Mouse (Mus musculus): ENCODE measurements around the gene Hp1bp3. TPM values are rescaled to one million over a fixed set of nuclear protein-coding genes. Genes with fewer than 3 reads are reported as not detected.

The Hp1bp3 gene
- 138 and 142 TPM in 2 replicates for polyA plus RNA-seq (2012; rRNA removed)

DNA sequence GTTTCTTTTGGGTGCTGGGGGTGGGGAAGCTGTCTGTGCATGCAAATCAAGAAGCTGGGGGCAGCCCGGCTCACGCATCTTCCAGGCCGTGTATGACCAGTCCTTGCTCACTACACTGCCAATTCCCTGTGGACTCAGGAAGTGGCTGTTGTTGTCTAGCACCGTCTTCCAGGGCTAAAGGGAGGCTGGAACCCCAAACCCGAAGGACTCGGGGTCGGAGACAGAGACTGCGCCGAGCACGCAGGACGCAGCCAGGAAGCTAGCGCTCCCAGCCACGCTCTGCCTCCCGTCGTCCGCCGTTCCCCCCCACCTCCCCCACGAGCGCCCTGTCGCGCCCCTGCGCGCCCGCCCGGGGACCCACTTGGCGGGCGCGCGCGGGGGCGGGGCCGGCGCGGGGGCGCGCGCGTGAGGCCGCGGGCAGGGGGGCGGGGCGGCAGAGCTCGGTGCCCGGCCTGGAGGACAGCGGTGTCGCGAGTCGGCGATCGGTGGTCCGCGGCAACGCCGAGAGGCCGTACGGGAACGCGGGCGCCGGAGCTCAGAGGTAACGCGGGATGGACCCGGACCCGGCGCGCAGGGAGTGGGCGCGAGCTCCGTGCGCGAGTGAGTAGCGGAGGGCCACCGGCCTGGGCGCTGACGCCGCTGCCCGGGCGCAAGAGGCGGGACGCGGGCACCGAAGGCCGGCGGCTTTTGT, at the start of gene Hp1bp3:
Hp1bp3 (plus strand) TSS at position 97 of the 691 bp plus-strand sequence.
- peak; percentile 75 for DNase-seq (ENCODE audit: low spot score)

DNA sequence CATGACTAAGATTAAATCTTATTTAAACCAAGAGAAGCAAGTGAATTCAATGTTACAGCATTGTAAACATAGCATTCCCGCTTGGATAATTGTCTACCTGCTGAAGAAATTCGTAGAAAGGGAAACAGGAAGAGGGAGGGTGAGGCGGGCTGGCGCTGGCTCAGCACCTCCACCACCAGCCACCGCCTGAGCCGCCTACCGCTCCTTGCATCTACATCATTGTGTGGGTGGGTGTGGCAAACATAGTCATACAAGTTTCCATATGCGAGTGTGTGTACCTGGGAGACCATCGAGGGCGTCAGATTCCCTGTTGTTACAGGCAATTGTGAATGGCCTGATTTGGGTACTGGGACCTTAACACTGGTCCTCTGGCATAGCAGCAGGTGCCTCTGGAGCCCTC, 49.6 kb upstream of the Hp1bp3 start:
- no peak for DNase-seq (ENCODE audit: low spot score)

DNA sequence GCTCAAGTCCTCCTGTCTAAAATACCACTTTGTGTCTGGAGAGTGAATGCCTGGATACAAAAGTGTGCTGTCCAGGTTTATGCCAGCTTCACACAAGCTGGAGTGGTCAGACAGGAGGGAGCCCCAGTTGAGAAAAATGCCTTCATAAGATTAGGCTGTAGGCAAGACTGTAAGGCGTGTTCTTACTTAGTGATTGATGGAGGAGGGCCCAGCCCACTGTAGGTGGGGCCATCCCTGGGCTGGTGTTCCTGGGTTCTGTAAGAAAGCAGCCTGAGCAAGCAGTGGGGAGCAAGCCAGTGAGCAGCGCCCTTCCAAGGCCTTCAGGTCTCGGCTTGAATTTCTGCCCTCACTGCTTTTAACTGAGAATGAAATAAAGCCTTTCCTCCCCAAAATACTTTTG, 47.9 kb upstream of the Hp1bp3 start:
- DNase-seq (ENCODE audit: low spot score), result no peak

DNA sequence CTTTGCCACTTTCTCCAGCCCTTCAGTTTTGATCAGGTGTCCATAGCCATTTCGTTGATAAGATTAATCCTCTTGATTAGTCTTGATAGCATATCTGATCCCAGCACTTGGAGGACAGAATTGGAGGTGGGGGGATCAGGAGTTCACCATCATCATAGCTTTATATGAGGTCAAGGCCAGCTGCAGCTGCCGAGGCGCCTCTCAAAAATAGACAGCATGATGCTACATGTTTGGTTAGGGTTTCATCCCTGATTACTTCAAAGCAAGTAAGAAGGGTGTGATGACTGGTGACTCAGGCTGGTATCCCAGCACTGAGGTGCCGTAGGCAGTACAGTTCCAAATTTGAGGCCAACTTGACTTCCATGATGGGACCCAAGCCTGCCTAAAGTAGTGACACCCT, 46.7 kb upstream of the Hp1bp3 start:
- no peak for DNase-seq (ENCODE audit: low spot score)

DNA sequence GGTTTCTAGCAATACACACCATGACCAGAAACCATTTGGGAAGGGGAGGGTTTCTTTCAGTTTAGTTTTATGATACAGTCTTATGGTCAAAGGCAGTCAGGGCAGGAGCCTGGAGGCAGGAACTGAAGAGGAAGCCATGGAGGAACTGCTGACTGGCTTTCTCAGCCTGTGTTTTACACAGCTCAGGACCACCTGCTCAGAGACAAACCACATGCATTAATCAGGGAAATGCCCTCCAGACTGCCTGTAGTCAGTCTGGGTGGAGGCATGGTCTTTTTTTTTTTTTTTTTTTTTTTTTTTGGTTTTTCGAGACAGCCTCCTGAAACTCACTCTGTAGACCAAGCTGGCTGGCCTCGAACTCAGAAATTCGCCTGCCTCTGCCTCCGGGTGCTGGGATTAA, 43.4 kb upstream of the Hp1bp3 start:
- no peak for DNase-seq (ENCODE audit: low spot score)

DNA sequence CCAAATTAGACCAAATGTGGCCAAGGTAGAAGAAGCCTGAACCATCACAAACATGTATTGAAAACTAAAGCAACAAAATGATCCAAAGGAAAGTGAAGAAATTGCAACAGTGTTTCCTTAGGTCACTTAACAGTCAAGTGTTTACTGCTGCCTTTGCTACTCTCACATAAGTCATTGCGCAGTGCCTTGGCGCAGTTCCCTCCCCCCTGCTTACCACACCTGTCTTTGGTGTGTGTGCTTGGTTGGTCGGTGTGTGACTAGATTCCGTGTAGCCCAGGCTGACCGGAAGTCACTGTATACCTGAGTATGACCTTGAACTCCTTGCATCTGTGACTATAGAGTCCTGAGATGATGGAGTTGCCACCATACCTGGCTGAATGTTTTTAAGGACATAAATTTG, 36.7 kb upstream of the Hp1bp3 start:
- DNase-seq (ENCODE audit: low spot score), result no peak

DNA sequence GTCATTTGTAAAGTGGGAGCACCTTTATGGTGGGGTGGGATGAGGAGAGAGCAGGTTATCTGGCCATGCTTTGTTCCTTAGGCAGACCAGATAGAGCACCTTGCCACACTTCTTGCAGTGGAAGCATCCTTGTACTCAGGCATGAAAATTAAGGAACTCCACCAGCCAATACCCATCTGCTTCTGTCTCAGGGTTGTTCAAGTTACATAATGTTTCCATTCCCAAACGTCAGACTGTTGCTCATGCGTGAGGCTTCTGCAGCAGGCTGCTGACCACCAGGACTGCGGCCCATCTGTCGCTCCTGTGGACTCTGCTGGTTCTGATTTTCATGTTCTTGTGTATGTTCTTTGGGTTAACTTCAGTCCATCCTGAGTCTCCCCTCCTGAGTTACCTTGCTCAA, 35.4 kb upstream of the Hp1bp3 start:
- DNase-seq (ENCODE audit: low spot score), result no peak

DNA sequence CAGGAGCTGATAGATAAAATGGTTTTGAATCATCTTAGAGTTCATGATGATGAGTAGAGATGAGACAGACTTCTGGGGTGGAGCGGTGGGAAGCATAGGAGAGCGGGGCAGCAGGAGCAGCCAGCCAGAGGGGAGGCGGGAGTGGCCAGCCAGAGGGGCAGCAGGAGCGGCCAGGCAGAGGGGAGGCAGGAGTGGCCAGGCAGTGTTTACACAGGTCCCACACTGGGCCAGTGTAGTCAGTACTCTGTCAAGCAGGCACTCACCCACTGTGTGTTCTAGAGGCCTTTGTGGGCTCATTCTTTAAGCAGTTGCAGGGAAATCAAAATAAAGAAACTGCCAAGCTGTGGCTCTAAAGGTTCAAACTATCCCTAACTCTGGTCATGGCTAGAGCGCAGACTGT, 32.0 kb upstream of the Hp1bp3 start:
- DNase-seq (ENCODE audit: low spot score), result no peak

DNA sequence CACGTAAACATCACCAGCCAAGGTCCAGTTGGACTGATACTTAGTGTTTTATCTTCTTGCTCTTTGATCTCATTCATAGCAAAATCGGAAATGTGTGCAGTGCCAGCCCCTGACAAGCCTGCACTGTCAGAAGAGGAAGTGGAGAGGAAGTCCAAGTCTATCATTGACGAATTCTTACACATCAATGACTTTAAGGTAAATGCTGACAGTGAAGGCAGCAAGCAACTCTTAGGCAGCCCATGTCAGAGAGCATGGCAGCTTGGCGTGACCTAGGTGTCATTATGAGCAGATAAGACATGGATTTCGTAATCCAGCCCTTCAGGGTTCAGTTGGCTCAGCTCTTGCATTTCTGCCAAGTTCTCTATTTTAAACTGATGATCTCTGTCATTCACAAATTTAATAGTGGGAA, 31.5 kb upstream of the Hp1bp3 start:
- DNase-seq (ENCODE audit: low spot score), result no peak

DNA sequence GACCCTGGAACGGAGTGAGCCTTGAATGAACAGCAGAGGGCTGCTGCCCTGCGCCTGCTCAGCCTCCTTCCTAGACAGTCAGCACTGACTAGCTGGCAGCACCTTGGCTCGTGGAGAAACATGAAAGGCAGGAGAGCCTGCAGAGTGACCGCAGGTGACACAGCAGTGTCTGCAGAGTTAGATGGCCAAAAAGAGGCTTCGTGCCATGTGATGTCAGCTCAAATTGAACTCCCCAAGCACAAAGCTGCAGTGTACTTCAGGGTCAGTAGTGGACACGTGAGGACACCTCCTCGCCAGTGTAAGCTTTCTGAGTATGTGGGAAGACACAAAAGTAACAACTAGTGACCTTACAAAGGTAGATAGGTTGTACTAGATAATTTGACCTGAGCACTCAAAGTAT, 30.1 kb upstream of the Hp1bp3 start:
- no peak for DNase-seq (ENCODE audit: low spot score)

DNA sequence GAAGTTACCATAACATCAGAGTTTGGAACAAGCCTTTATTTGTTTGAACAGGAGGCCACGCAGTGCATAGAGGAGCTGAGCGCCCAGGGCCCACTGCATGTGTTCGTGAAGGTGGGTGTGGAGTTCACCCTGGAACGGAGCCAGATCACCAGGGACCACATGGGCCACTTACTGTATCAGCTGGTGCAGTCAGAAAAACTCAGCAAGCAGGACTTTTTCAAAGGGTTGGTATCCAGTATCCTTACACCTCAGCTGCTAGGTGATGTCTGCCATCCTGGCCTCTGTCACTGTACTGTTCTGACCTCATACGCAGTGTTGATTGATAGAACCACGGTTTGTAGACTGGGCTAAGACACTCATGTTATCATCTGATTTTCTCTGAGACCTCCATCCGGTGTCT, 28.1 kb upstream of the Hp1bp3 start:
- DNase-seq (ENCODE audit: low spot score), result no peak

DNA sequence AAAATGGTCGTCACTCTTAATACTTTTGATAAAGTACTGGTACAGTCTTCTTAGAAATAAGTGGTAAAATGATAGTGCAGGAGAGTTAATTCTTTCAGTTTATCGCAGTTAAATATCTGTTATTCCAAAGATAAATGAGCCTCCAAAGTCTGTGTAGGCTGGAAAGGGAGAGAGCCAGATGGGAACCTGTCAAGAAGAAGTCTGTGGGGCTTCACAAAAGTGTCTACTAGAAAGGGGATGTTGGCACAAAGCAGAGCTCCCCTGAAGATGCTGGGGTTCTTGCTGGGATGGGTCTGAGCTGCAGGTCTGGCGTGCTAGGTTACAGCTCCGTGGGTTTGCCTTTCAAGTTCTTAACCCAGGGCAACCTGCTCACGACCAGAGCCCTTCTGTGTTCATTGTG, 23.5 kb upstream of the Hp1bp3 start:
- no peak for DNase-seq (ENCODE audit: low spot score)

DNA sequence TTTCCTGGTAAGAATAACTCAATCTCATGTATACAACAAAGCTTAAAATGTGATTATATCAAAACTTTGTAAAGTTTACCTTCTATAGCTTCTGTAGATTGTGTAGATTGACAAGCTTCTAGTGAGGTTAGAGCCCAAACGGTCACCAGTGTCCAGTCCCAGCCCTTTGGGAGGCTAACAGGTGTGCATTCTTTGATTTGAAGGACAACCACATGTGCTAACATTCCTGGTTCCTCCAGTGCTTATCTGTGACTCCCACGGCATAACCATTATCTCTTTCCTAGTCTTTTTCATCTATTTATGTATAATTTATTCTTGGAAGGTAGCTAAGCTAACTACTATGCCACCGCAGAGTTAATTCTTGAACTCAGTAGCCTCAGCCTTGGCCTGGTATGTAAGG, 15.3 kb upstream of the Hp1bp3 start:
- DNase-seq (ENCODE audit: low spot score), result no peak

DNA sequence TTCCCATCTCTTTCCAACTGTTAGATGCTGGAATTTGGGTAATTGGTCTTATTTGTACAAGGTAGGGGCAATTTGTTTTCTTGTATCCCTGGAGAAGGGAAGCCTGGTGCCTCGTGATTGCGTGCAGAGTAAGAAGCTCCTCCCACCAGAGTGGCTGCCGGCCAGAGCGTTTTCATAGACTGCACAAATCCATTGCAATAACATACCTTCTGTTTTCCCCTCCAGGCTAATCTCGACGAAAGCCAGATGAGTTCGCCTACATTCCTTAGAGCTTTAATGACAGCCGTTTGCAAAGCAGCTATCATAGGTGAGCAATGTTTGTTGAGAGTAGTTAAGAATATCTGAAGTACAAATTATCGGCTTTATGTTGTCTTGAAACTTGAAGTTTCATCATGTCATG, 14.4 kb upstream of the Hp1bp3 start:
- no peak for DNase-seq (ENCODE audit: low spot score)

DNA sequence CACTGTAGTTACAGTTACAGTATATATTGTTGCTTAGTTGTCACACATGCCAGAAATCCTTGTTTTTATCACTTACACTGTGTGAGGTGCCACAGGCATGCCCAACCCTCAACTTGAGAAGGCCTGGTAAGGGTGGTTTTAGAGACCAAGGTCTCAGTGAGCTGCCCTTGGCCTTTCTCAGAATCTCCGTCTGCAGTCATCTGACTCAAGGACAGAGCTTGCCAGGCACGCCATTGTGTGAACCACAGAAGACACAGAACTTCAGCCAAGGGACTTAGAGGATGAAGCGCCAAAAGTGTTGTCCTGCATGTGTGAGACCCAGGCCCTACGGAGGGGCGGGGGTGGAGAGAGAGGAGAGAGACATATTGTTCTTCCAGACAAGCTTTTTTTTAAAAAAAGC, 6.0 kb upstream of the Hp1bp3 start:
- no peak for DNase-seq (ENCODE audit: low spot score)

DNA sequence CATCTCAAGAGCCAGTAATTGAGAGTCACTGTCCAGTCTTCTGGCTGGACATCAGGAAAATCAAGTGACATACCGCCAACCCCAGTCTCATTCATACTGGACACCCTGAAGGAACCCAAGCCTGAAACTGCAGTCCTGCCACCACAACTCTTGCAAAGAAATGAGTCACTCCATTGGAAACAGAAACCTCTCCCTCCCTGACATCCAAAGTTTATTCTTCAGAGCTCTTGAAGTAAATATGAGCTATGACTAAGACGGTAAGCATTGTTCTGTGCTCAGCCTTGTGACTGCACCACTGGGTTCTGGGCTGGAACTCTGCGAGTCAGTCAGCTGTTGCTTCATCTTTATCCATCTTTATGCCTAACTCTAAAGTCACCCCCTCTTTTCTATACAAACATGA, 2.2 kb upstream of the Hp1bp3 start:
- DNase-seq (ENCODE audit: low spot score), result no peak

DNA sequence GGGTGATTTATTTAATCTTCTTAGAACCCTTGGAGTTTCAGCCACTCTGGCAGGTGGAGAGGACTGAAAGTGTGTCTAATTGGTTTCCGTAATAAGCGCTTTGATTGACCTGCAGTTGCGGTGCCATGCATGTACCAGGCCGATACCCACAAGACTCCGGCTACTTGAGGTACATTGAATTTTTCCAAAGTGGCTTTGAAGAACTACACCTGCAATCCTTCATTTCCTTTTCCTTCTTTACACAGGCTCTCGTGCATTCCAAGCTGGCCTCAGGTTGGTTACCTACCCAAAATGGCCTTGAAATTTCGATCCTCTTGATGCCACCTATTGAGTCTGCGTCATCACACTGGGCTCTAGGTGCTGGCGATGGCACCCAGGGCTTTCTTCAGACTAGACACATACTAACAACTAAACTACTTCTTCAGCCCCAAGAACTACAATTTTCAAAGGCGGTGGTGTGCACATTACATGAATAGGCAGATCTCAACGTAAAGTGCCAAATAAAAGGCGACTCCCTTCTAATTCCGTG, 361 bp upstream of the Hp1bp3 start:
- no peak for DNase-seq (ENCODE audit: low spot score)

DNA sequence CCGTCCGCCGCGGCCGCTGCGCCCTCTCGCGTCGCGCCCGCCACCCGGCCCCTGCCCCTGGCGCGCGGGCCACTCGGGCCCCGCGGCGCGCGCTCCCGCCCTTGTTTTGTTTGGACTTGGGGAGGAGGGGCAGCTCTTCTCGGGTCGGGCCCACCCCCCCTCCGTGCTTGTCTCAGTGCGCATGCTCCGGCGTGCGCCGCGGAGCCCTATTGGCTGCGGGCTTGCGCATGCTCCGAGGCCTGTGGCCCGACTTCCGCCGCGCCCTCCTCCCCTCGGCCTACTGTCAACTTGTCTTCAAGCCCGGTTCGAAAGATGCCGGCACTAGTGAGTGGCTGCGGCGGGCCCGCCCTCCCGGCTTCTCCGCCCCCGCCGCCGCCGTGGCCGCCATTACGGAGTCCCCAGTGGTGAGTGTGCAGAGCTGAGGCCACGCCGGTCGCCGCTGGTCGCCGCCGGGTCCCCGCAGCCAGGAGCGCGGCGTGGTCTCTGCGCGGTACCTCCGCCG, 846 bp downstream of the Hp1bp3 start:
- DNase-seq (ENCODE audit: low spot score), result peak; percentile 96

DNA sequence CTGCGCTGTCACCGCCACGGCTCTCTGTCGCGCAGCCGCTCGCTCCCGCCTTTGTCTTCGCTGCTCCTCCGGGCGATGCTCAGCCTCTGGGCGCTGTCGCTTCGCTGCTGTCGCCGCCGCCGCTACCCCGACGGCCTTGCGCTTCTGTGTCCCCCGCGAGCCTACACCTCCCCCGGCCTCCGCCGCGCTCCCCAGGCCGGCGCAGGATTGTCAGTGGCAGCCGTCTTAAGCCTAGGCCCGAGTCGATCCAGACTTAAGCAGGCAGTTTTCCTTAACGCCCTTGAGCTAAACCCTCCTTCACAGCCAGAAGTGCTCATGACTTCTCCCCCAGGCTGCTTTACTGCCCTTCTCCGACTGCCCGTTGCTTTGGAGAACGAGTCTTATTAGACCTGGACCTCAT, 1.3 kb downstream of the Hp1bp3 start:
- peak; percentile 47 for DNase-seq (ENCODE audit: low spot score)

DNA sequence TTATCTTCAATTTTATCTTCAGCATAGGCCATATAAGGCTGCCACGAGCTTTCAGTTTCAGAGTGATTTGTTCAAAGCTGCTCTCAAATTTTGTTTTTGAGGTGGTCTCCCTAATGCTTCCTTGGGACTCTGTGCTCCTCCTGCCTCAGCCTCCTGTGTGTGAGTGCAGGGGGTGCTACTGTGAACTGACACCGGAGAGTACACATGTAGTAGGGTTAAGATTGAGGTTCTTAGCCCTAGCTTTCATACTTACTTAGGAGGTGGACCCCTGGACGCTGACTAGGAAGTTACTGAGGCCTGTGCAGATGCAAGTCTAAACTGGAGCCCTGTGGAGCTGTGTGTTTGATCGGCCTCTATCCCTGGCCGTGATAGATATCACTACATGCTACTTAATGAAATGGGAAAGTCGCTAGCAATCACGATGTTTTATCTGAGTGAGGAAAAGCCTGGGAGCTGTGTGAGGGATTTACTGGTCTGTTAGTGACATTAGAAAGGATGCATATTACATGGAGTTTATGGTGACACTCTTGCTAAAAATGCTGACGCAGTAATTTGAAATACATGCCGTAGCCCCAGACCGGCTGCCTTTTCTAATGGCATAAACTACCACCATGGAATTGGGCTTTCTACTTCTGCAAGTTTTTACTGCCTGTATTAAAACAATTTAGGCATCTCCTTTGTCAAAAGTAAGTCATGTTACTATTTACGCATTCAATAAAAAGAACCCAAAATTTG, 2.0 kb downstream of the Hp1bp3 start:
- DNase-seq (ENCODE audit: low spot score), result no peak

DNA sequence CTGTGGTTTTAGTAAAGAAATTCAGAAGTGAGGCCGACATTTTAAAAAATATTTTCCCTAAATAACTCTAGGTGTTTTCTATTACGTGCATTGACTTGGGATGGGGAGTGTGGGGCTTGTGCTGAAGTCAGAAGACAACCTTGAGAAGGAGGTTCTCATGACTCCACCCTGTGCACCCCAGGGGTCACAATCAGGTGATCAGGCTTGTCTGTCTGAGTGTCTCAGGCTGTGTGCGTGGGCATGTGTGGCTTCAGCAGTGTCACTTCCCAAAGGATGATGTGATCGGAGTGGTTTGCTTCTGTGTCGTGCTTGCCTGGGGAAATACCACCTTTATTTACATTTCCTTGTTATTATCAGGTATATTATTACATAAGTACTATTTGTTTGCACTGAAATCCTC, 3.2 kb downstream of the Hp1bp3 start:
- no peak for DNase-seq (ENCODE audit: low spot score)

DNA sequence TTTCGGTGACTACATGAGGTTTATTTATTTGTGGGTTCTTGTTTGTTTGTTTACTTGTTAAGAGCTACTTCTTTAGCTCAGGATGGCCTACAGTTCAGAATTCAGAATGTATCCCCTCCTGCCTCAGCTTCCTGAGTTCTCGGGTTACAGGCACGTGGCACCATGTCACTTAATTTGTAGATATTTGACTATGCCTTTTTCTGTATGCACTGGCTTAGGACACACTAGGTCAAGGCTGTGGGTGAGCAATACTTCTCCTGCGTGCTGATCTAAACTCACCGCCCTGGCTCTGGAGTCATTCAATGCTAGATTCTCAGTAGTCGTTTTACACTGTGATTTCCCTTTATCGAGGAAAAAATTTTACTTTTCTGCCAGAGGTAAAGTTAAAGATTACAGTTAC, 4.7 kb downstream of the Hp1bp3 start:
- DNase-seq (ENCODE audit: low spot score), result no peak

DNA sequence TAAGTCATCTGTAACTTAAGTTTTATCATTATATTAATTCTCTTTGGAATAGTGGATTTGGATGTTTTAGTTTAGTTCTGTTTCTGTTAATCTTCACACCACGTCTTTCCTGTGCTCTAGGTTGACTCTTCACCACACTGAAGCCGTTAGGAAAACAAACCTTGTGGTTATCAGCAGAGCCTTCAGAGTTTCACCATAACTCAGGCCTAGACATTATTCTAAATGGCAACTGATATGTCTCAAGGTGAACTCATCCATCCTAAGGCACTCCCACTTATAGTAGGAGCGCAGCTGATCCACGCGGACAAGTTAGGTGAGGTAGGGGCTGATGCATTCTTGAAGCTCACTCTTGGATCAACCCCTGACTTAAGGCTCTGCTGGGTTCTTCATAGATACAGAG, 5.3 kb downstream of the Hp1bp3 start:
- DNase-seq (ENCODE audit: low spot score), result no peak
